Mouse (Mus musculus) cerebellum, adult 2 months (tissue): ENCODE results near the gene Ifi208. TPM values are rescaled to one million over a fixed set of nuclear protein-coding genes. Genes with fewer than 3 reads are reported as not detected.
"Not testable (repeated sequence)": the region's sequence is repeated elsewhere in the genome, so short reads cannot be mapped to it uniquely, and the experiment has no call there.

Experiments used
- DNase-seq, 2 experiments: peaks; one replicate each; pipeline ENCODE4 v3.0.0; 2021
- H3K27ac ChIP-seq: fragments of 200-500 bp; 2 replicates; pipeline ENCODE4 v1.5.1; 2012; ENCODE audit warnings: low read length, control low read depth, inconsistent platforms; ENCODE audit not compliant: insufficient read depth
- H3K27me3 ChIP-seq: fragments of 200-500 bp; 2 replicates; pipeline ENCODE4 v1.6.1; 2012; ENCODE audit warnings: inconsistent platforms, mild to moderate bottlenecking, low read length, moderate library complexity; ENCODE audit not compliant: control insufficient read depth, insufficient read depth
- H3K4me1 ChIP-seq: fragments of 200-500 bp; 2 replicates; pipeline ENCODE4 v1.6.1; 2011; ENCODE audit warnings: low read length; ENCODE audit not compliant: control insufficient read depth, insufficient read depth
- H3K4me3 ChIP-seq: fragments of 200-500 bp; replicated peaks from 2 replicates; pipeline ENCODE3; 2011; ENCODE audit warnings: mild to moderate bottlenecking, low read depth, low read length, control low read depth; ENCODE audit not compliant: insufficient read depth
- CTCF ChIP-seq: fragments of 200-500 bp; IDR thresholded peaks from 2 replicates; pipeline ENCODE4 v1.5.1; 2011; ENCODE audit warnings: low read depth, mild to moderate bottlenecking, control low read depth, low read length, moderate library complexity, borderline replicate concordance; ENCODE audit not compliant: insufficient read depth
- POLR2A ChIP-seq: fragments of 200-500 bp; IDR thresholded peaks from 2 replicates; pipeline ENCODE4 v1.6.1; 2011; ENCODE audit warnings: low read length, control low read depth, borderline replicate concordance; ENCODE audit not compliant: insufficient read depth
- WGBS: fragments of 180-500 bp; shearing (Covaris S2); methylation state at CpG from one replicate; pipeline ENCODE4 v1.1.7; 2018; 5-methylcytosine and 5-hydroxymethylcytosine counted together
- polyA plus RNA-seq: library from polyadenylated mRNA; depleted of rRNA; stranded (reverse); fragments of >200 nt; gene quantifications from 2 replicates; pipeline ENCODE4 v1.2.3, GENCODE M21; 2012; rRNA removed

The Ifi208 gene
- polyA plus RNA-seq, 1 experiment, result not detected

GRCm38 (mm10) chr1:173694270-173694669, 20.8 kb downstream of the Ifi208 start:
- no peak for DNase-seq
- TF ChIP-seq POLR2A (no peak), CTCF (no peak)
- no peak overlapping the region for H3K27ac ChIP-seq
- no peak overlapping the region for H3K4me3 ChIP-seq
- WGBS, result 98% methylated on average over 1 of the region's 1 CpGs
- no peaks in the 10 kb centered on the region for H3K27me3 ChIP-seq
- H3K4me1 ChIP-seq, result no peaks in the 10 kb centered on the region

DNA sequence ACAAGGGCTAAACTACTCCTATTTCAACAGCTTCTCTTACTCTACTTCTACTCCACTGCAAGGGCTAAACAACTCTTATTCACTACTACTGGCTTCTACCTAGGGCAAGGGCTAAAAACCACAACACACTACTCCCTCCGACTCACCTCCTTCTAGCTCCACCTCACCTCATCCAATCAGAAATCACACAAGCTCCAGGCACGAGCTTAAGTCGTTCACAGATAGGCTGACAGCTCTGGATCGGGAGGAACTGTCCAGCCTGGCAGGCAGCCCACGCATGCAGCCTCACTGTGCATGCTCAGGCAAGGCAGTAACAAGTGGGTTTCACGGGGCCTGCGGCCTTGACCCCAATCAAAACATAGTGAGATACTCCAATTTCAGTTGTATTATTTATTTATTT, 59.7 kb downstream of the Ifi208 start:
- H3K4me1 ChIP-seq, result no peaks in the 10 kb centered on the region
- WGBS, result 33% methylated on average over 7 of the region's 7 CpGs
- H3K27me3 ChIP-seq, result no peaks in the 10 kb centered on the region
- TF ChIP-seq POLR2A, result no peak
- no peak for TF ChIP-seq CTCF
- H3K27ac ChIP-seq, result no peak overlapping the region
- H3K4me3 ChIP-seq, result no peak overlapping the region
- DNase-seq, result no peak

DNA sequence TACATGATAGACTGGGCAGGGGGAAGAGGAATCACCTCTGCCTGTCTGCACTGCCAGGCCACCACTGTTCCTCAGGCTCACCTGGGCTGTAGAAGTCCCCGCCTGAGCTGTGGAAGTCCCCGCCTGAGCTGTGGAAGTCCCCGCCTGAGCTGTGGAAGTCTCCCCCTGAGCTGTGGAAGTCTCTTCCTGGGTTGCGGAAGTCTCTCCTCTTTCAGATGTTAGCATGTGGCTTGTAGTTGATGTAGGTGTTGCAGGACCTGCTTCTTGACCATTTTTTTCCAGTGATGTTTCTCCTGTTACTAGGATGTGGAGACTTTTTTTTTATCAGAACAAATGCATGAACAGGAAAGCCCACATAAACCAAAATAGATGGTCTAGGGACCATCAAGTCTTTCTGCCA, 61.5 kb downstream of the Ifi208 start:
- not testable (repeated sequence) for H3K27ac ChIP-seq, H3K4me3 ChIP-seq, H3K4me1 ChIP-seq, DNase-seq, H3K27me3 ChIP-seq
- WGBS, result 93% methylated on average over 4 of the region's 4 CpGs

DNA sequence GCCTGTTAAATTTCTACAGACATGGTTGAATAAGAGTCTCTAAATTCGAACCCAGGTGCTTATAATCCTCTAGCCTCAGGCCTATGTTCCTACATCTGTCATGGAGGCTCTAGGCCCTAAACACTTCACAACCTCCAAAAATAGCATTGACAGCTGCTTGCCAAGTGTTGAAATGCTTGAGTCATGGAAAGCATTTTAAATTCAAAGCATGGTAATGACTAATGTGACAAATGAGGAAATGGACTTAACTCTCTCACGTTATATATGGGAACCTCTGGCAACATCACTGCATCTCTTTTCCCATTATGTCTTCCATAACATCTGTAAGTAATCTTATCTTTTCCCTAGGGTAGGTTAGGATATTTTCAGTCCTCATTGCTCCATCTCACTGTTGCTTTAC, 63.5 kb downstream of the Ifi208 start:
- no peak for TF ChIP-seq CTCF
- TF ChIP-seq POLR2A, result no peak
- H3K4me3 ChIP-seq, result no peak overlapping the region
- no peaks in the 10 kb centered on the region for H3K27me3 ChIP-seq
- 57% methylated on average over 2 of the region's 2 CpGs for WGBS
- no peak for DNase-seq
- H3K4me1 ChIP-seq, result no peaks in the 10 kb centered on the region
- no peak overlapping the region for H3K27ac ChIP-seq

GRCm38 (mm10) chr1:173740537-173740936, 67.1 kb downstream of the Ifi208 start:
- Histone ChIP-seq H3K4me3 (no peak overlapping the region), H3K4me1 (no peaks in the 10 kb centered on the region), H3K27ac (no peak overlapping the region), H3K27me3 (no peaks in the 10 kb centered on the region)
- TF ChIP-seq POLR2A, result no peak
- TF ChIP-seq CTCF, result no peak
- no peak for DNase-seq

DNA sequence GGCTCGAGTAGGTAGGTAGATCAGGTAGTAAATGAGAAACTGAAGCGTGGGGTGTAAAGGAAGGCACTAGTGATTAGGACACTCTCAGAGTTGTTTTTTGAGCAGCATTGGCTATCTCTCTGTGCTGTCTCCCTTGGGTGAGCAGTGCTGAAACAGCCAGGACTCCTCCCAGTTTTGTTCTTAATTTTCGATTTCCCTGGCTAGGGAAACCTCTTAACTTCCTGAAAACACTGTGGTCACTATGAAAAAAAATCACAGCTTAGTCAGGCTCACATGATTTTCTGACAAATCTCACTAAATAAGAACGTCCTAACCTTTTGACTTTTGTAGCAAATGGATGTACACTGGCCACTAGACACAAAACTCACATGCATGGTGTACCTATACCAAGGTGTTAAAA, 68.2 kb downstream of the Ifi208 start, which contains the start of gene Ifi207:
Gene Ifi207 (minus strand): TSS at position 92 of the 400 bp plus-strand sequence.
- Histone ChIP-seq H3K27me3 (no peaks in the 10 kb centered on the region), H3K4me3 (no peak within 1 kb of the TSS), H3K4me1 (no peaks in the 10 kb centered on the region), H3K27ac (no peak within 1 kb of the TSS)
- DNase-seq, result no peak
- 66% methylated on average over 4 of the region's 4 CpGs for WGBS
- no peak for TF ChIP-seq POLR2A

DNA sequence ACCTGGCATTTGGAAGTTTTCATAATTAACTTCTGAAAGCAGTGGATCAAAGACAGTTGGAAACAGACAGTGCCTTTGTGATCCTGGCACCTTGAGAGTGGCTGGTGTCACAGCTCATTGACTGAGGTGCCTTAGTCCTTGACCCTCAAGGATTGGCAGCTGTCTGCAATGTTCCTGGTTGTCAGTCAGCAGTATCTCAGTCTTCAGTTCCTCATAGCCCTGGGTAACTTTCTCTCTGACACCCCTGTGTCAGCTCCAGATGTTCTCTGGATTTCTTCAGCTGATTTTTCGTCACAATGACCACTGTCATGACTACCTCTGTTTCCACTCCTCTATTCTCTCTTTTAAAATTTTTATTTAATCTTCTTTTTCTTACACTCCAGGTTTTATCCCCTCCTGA, 68.8 kb downstream of the Ifi208 start:
- Histone ChIP-seq H3K4me3 (no peak overlapping the region), H3K4me1 (no peaks in the 10 kb centered on the region), H3K27me3 (no peaks in the 10 kb centered on the region), H3K27ac (no peak overlapping the region)
- WGBS, result 68% methylated on average over 1 of the region's 1 CpGs
- TF ChIP-seq CTCF (no peak), POLR2A (no peak)
- DNase-seq, result no peak

Other genes with a start within 250 kb of the Ifi208 start
- 0.25 and 0.36 TPM in 2 replicates for gene Ifi206, start 182.6 kb upstream of the Ifi208 start, polyA plus RNA-seq
- gene Ifi214, start 137.7 kb upstream of the Ifi208 start, polyA plus RNA-seq, result not detected in 2 replicates
- gene Ifi213, start 74.4 kb upstream of the Ifi208 start, polyA plus RNA-seq, result 0.14 and 0.15 TPM in 2 replicates
- gene Ifi209, start 42.8 kb upstream of the Ifi208 start, polyA plus RNA-seq, result 0.10 and 0.18 TPM in 2 replicates
- 0.15 and 0.21 TPM in 2 replicates for gene Ifi207, start 68.1 kb downstream of the Ifi208 start, polyA plus RNA-seq
- 0.16 and 0.30 TPM in 2 replicates for gene Ifi204, start 93.3 kb downstream of the Ifi208 start, polyA plus RNA-seq
- gene Ifi211, start 239.4 kb downstream of the Ifi208 start, polyA plus RNA-seq, result 0.11 and 0.14 TPM in 2 replicates